Mouse (Mus musculus): ENCODE measurements around the gene Arhgap22. TPM values are rescaled to one million over a fixed set of nuclear protein-coding genes. Genes with fewer than 3 reads are reported as not detected.
A peak's percentile ranks its signal among the peaks of the same experiment; 100 is the strongest.

Gene Arhgap22
- polyA plus RNA-seq, 1 experiment from 2014 or later = 6.7 TPM

DNA sequence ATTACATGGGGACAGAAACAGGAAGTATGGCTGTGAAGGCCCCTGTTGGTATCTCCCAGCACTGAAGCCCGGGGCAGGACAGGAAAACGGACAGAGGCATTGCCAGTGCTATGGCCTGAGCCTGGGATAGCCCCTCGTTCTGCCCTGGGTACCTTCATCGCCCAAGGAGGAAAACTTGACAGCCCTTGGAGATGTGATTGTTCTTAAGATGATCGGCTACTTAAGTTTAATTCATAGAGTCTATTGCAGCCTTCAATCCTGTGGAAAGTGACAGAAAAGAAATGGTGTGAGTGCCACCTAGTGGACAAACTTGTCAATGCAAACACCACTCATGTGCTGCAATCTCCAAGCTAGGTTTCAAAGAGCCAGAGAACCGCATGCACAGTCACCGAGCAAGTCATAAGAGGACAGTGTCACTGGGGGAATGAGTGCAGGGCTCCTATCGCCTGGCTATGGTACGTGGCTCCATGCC is 89.6 kb downstream of the Arhgap22 start:
- peak; percentile 57; the same call in 1 of the 2 replicates for ATAC-seq (ENCODE audit: insufficient read depth)
- Histone ChIP-seq H3K4me1 (ENCODE audit: insufficient read depth) (no peaks in the 10 kb centered on the region), H3K4me3 (ENCODE audit: low read depth, low read length) (no peak overlapping the region), H3K36me3 (ENCODE audit: insufficient read depth) (no peaks in the 10 kb centered on the region), H3K4me2 (no peak overlapping the region), H3K9me3 (ENCODE audit: low read depth, low read length) (no peaks in the 10 kb centered on the region), H3K9ac (no peak overlapping the region), H3K27me3 (ENCODE audit: insufficient read depth, low read length) (no peaks in the 10 kb centered on the region), H3K27ac (ENCODE audit: low read depth) (no peak overlapping the region)
- peak; percentile 93 for TF ChIP-seq CTCF (IDR thresholded peaks at IDR 0.05; ENCODE audit: low read depth)
- DNase-seq = peak; percentile 94
- WGBS = 20% methylated on average over 9 of the region's 9 CpGs

DNA sequence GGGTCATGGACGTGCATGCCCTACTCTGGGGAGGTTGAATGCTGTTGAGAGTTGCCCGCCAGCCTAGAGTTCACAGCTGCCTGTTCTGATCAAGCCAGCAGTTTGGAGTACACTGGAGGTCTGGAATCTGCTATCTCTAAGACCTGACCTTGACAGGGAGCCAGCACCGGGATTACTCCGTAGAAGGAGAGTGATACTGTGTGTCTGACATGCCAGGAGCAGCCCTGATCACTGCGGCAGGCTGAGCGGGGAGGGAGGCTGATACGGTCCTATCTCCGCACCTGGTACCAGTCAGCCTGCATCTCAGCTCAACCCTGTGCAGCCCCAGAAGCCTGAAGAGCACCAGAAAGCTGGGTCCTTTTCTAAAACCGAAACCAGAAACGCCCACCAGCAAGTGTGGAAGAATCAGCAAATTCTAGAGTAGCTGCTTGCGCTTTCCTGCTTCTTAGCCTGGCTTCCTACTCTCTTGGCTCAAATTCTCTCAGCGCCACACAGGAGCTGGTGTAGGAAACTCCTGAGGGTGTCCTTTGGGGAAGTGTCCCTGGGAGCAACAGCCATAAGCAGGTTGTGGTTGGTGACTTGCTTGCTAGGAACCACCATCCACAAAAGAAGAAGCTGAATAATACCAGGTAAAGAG is 91.9 kb downstream of the Arhgap22 start:
- ATAC-seq (ENCODE audit: insufficient read depth) (peak; percentile 57; the same call in 1 of the 2 replicates), DNase-seq (no peak)
- H3K27ac ChIP-seq (ENCODE audit: low read depth) = no peak overlapping the region
- H3K9me3 ChIP-seq (ENCODE audit: low read depth, low read length) = no peaks in the 10 kb centered on the region
- H3K4me2 ChIP-seq = no peak overlapping the region
- TF ChIP-seq CTCF (IDR thresholded peaks at IDR 0.05; ENCODE audit: low read depth) = no peak
- H3K36me3 ChIP-seq (ENCODE audit: insufficient read depth) = no peaks in the 10 kb centered on the region
- H3K9ac ChIP-seq = no peak overlapping the region
- 54% methylated on average over 12 of the region's 12 CpGs for WGBS
- no peaks in the 10 kb centered on the region for H3K27me3 ChIP-seq (ENCODE audit: insufficient read depth, low read length)
- no peak overlapping the region for H3K4me3 ChIP-seq (ENCODE audit: low read depth, low read length)
- H3K4me1 ChIP-seq (ENCODE audit: insufficient read depth) = no peaks in the 10 kb centered on the region

DNA sequence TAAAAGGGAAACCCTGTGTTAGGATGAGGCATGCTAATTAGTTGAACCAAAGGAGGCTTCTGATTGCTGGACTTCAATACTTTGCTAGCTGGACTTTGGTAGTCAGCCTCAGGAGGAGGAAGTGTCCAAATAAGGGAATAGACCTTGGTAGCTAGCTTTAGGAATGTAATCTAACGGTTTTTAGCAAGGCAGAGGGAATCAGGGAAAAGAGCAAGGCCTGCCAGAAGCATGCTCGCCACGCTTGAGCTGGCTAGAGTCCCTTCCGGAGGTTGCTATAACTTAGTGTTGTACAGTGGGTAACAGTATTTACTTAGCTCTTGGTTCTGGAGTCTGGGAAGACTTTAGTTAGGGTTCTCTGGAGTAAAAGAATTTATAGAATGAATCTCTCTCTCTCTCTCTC is 96.9 kb downstream of the Arhgap22 start:
- WGBS = 16% methylated on average over 4 of the region's 4 CpGs
- Histone ChIP-seq H3K4me3 (ENCODE audit: low read depth, low read length) (no peak overlapping the region), H3K4me1 (ENCODE audit: insufficient read depth) (no peaks in the 10 kb centered on the region), H3K4me2 (no peak overlapping the region), H3K27me3 (ENCODE audit: insufficient read depth, low read length) (no peaks in the 10 kb centered on the region), H3K27ac (ENCODE audit: low read depth) (no peak overlapping the region), H3K36me3 (ENCODE audit: insufficient read depth) (no peaks in the 10 kb centered on the region), H3K9ac (no peak overlapping the region), H3K9me3 (ENCODE audit: low read depth, low read length) (no peaks in the 10 kb centered on the region)
- no peak for TF ChIP-seq CTCF (IDR thresholded peaks at IDR 0.05; ENCODE audit: low read depth)
- ATAC-seq (ENCODE audit: insufficient read depth) (no peak), DNase-seq (peak; percentile 73)

DNA sequence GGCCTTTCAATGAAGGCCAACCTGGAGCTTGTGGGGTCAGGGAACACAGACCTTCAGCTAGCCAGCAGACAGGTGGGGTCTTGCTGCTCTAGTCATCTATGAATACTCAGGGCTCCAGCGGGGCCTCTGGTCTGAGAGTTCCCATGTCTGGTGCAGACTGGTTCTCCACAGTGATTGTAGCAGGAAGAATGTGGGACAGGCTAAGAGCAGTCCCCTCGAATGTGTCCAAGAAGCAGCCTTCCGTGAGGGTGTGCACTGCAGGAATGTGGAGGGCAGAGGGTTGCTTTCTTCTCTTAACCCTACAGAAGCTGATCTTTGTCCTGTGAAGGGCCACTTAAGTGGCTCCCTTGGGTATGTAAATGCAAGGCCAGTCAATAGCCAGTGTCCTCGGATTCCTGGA is 98.5 kb downstream of the Arhgap22 start:
- no peaks in the 10 kb centered on the region for H3K27me3 ChIP-seq (ENCODE audit: insufficient read depth, low read length)
- no peaks in the 10 kb centered on the region for H3K36me3 ChIP-seq (ENCODE audit: insufficient read depth)
- ATAC-seq (ENCODE audit: insufficient read depth) = peak; percentile 39; the same call in 1 of the 2 replicates
- no peak for TF ChIP-seq CTCF (IDR thresholded peaks at IDR 0.05; ENCODE audit: low read depth)
- no peak overlapping the region for H3K4me3 ChIP-seq (ENCODE audit: low read depth, low read length)
- no peak overlapping the region for H3K4me2 ChIP-seq
- H3K27ac ChIP-seq (ENCODE audit: low read depth) = peak overlapping the region; percentile 9; the same call in 1 of the 2 replicates
- no peak overlapping the region for H3K9ac ChIP-seq
- WGBS = 46% methylated on average over 4 of the region's 4 CpGs
- H3K9me3 ChIP-seq (ENCODE audit: low read depth, low read length) = no peaks in the 10 kb centered on the region
- DNase-seq = peak; percentile 42
- no peaks in the 10 kb centered on the region for H3K4me1 ChIP-seq (ENCODE audit: insufficient read depth)

DNA sequence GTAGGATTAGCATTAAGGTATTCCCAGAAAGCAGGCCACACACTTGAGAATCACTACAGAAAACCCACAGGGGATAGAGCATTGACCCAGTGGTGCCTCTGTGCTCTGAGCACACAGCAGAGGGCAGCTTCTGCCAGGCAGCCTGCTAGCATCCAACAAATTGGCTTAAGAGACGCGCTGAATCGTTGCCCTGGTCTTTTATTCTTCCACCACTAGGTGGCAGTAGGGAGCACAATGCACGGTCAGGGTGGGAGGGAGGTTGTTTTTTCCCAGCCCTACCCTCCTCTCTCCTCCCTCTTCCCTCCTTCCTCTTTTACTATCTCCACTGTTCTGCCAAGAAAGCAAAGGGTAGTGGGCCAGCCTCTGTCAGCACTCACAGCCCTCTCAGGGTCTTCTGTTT is 99.8 kb downstream of the Arhgap22 start:
- 0% methylated on average over 4 of the region's 4 CpGs for WGBS

DNA sequence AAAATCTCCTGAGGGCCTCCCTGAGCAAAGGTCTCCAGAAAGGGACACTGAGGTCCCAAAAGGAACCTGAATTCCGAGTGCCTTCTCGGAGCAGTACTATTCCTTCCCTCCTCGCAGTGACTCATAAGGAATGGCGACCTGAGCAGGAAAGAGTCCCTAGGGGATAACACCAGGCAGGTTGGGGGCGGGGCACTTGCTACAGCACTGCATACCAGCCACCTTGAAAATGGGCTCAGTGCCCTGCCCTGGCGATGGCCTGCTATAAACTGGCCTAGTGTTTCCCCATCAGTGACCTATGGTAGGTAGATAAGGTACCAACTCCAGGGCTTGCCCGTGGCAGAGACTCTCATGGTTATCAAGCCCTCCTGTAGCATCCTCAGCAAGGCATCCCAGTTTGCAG is 100.3 kb downstream of the Arhgap22 start:
- ATAC-seq (ENCODE audit: insufficient read depth) (no peak), DNase-seq (no peak)
- 56% methylated on average over 7 of the region's 7 CpGs for WGBS
- no peak overlapping the region for H3K4me2 ChIP-seq
- no peak overlapping the region for H3K27ac ChIP-seq (ENCODE audit: low read depth)
- no peaks in the 10 kb centered on the region for H3K9me3 ChIP-seq (ENCODE audit: low read depth, low read length)
- H3K4me3 ChIP-seq (ENCODE audit: low read depth, low read length) = no peak overlapping the region
- H3K4me1 ChIP-seq (ENCODE audit: insufficient read depth) = peaks cover 8% of the 10 kb centered on the region; the same call in 1 of the 2 replicates
- H3K9ac ChIP-seq = no peak overlapping the region
- H3K36me3 ChIP-seq (ENCODE audit: insufficient read depth) = no peaks in the 10 kb centered on the region
- TF ChIP-seq CTCF (IDR thresholded peaks at IDR 0.05; ENCODE audit: low read depth) = no peak
- no peaks in the 10 kb centered on the region for H3K27me3 ChIP-seq (ENCODE audit: insufficient read depth, low read length)

More for the DNA sequence above, 99.8 kb downstream of the Arhgap22 start:
- no peak overlapping the region for H3K4me3 ChIP-seq (ENCODE audit: low read depth, low read length)
- no peak overlapping the region; the same call in 1 of the 2 replicates for H3K4me2 ChIP-seq
- TF ChIP-seq CTCF (IDR thresholded peaks at IDR 0.05; ENCODE audit: low read depth) = peak; percentile 99
- no peaks in the 10 kb centered on the region for H3K36me3 ChIP-seq (ENCODE audit: insufficient read depth)
- ATAC-seq (ENCODE audit: insufficient read depth) = peak; percentile 51
- peak; percentile 90 for DNase-seq
- peaks cover 8% of the 10 kb centered on the region; the same call in 1 of the 2 replicates for H3K4me1 ChIP-seq (ENCODE audit: insufficient read depth)
- H3K27me3 ChIP-seq (ENCODE audit: insufficient read depth, low read length) = no peaks in the 10 kb centered on the region
- no peak overlapping the region for H3K27ac ChIP-seq (ENCODE audit: low read depth)
- no peaks in the 10 kb centered on the region for H3K9me3 ChIP-seq (ENCODE audit: low read depth, low read length)
- no peak overlapping the region for H3K9ac ChIP-seq

DNA sequence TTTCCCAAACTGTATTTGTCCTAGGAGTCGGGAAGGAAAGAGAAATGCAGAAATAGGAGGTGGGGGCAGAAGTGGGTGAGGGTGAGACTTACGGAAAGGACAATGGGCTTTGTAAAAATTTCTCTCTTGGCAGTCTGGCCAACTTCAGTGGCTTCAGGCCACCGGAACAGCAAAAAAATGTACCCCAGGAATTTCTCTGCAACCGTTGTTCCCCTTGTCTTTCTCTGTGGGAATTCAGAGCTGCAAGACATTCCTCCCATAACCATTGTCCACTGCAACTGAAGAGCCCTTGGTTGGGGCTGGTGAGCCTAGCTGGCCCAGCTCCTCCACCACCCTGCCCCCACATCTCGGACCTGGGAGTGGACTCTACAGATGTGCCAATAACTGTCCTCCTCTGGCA is 101.3 kb downstream of the Arhgap22 start:
- H3K36me3 ChIP-seq (ENCODE audit: insufficient read depth) = no peaks in the 10 kb centered on the region
- DNase-seq (no peak), ATAC-seq (ENCODE audit: insufficient read depth) (no peak)
- no peak overlapping the region for H3K4me2 ChIP-seq
- no peak overlapping the region for H3K4me3 ChIP-seq (ENCODE audit: low read depth, low read length)
- H3K9ac ChIP-seq = no peak overlapping the region
- H3K9me3 ChIP-seq (ENCODE audit: low read depth, low read length) = no peaks in the 10 kb centered on the region
- 43% methylated on average over 5 of the region's 5 CpGs for WGBS
- H3K27ac ChIP-seq (ENCODE audit: low read depth) = no peak overlapping the region
- 0 out of 2 replicates have a peak, but pooled peaks cover 3% of the 10 kb centered on the region for H3K27me3 ChIP-seq (ENCODE audit: insufficient read depth, low read length)
- H3K4me1 ChIP-seq (ENCODE audit: insufficient read depth) = peaks cover 8% of the 10 kb centered on the region; the same call in 1 of the 2 replicates
- no peak for TF ChIP-seq CTCF (IDR thresholded peaks at IDR 0.05; ENCODE audit: low read depth)
